Mouse (Mus musculus) thymus, postnatal 25 days (tissue): ENCODE data around the gene Abraxas2.

Experiments
- DNase-seq: peaks from one replicate; pipeline ENCODE4 v3.0.0; 2022

Gene Abraxas2

DNA sequence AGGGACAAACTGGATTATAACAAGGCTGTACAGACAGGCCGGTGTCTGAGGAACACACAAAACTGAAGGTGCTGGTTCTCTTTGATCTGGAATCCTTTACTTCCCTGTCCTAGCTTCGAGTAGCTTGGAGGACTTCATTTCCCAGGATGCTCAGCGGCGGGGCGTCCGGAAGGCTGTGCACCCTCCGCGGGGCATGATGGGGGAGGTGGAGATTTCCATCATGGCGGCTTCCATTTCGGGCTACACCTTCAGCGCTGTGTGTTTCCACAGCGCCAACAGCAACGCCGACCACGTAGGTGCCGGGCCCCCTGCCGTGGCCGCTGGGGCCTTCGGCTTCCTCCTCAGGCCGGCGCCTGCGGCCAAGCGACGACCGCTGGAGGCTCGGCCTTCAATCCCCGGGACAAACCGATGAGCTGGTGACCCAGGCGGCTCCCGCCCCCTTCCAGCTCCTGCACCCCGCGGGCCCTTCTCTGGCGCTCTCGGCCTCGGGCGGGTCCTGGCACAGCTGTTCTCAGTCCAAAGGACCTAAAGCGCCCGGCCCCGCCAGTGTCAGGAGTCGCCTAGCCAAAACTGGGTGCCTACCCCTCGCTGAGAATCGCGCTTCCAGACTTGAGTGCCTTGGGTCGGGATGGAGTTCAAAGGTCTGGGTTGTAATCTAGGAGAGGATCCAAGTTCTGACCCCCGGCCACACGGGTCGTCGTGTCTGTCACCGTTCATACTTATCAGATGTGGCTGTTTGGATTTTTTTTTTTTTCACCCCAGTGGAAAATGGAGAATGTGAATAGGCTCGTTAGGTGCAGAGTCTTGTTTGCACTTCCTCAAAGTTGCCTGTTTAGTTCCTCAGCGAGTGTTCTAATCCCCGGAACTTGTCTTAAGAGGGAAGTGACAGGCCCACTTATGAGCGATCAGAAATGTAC is at the start of gene Abraxas2:
Abraxas2 (plus strand) TSS at position 184 of the 917 bp plus-strand sequence.
- peak; percentile 91 for DNase-seq

GRCm38 (mm10) chr7:132809721-132810120 is 49.3 kb upstream of the Abraxas2 start:
- no peak for DNase-seq

GRCm38 (mm10) chr7:132810368-132810767 is 48.7 kb upstream of the Abraxas2 start:
- peak; percentile 30 for DNase-seq

DNA sequence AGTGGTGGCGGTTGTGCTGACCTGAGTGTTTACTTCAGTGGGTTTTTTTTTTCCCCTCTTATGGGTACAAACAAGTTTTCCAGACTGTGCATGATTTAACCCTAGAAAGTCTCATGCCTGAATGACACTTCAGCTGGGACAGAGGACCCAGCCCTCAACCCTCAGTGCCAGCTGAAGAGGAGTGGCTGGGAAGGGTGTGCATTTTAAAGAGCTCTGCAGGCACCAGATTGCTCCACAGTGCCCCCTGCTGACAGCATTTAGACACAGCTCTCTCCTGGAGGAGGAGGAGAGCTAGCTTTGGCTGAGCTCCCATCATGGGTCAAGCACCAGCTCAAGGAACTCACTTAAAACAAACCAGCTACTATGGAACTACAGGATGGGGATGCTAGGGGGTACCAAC is 48.1 kb upstream of the Abraxas2 start:
- DNase-seq, result peak; percentile 94

- peak; percentile 59 for DNase-seq
Measured at GRCm38 (mm10) chr7:132811716-132812618, 47.1 kb upstream of the Abraxas2 start.

DNA sequence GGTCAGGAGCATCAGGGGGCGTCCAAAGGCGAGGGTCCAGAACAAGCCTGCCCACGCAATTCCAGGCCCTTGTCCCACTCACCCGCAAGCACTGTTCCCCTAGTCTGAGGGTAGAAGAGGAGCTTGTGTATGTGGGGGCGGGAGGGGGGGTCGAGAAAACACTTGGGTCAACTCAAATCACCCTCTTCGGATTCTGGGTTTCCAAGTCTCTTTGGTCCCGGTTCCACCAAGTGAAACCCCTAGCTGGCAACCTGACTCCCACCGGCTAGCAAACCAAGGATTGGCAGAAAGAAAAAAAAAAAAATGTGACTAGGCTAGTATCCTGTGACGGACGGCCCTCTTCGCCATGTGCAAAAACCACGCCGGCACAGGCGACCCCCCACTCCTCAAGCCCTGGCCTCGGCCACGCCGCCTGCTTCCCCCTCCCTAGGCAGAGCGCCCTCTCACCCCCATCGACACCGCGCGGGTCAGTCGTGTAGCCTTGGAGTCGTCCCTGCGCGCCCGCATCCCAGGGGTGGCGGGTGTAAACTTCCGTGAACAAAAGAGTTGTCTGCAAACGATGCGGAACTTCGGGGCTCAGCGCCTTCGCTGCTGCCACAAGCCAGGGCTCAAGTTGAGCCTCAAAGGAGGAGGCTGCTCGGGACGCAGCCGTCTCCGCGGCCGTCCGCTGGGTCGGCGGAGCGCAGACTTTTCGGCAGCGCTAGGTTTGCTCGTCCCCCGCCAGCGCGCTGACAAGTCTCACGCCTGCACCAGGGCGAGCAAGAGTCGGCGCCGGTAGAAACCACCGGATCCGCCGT is 46.2 kb upstream of the Abraxas2 start:
- peak; percentile 76 for DNase-seq

- peak; percentile 68 for DNase-seq
Measured at GRCm38 (mm10) chr7:132813416-132814088, 45.5 kb upstream of the Abraxas2 start, which contains the start of gene Fam53b. Gene Fam53b, minus strand, starts transcription at chr7:132813886.

- no peak for DNase-seq
Measured at GRCm38 (mm10) chr7:132814089-132814450, 45.0 kb upstream of the Abraxas2 start.

DNA sequence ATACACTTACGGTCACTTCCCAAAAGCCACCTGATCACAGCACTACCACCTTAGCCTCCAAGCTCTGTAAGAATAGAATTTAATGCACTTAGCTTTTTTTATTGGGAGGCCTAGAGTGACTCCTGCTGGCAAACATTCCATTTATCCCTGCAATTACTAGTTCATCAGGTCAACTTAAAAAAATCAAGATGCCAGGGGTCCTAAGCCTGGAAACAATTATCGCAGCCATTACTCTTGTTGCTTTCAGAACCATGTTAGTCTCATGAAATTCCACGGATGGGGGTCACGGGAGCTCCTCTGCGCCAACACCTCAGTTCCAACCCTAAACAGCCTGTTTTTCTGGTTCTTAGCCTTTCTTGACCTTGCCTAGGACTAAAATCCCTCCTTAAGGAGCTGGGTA is 43.9 kb upstream of the Abraxas2 start:
- DNase-seq, result no peak

GRCm38 (mm10) chr7:132816528-132816927 is 42.5 kb upstream of the Abraxas2 start:
- DNase-seq, result no peak

DNA sequence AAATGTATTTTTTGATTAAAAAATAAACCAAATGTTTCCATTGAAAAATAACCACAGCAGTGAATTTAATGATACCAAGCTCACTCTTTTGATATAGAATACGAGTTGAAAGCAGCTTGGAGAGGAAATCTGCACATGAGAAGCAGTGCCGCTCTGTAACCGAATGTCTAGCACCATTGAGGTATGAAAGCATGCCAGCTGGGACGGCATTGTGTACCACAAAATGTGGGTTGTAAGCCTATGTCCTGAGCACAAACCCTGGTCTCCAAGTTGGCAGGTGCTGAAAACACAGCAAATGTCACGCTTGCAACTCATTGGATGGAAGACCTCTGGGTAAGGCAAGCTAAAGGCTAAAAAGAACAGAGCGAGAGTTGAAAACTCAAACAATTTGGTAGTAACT is 42.0 kb upstream of the Abraxas2 start:
- DNase-seq, result no peak

GRCm38 (mm10) chr7:132820692-132821091 is 38.3 kb upstream of the Abraxas2 start:
- DNase-seq, result no peak

GRCm38 (mm10) chr7:132823832-132824231 is 35.2 kb upstream of the Abraxas2 start:
- no peak for DNase-seq

DNA sequence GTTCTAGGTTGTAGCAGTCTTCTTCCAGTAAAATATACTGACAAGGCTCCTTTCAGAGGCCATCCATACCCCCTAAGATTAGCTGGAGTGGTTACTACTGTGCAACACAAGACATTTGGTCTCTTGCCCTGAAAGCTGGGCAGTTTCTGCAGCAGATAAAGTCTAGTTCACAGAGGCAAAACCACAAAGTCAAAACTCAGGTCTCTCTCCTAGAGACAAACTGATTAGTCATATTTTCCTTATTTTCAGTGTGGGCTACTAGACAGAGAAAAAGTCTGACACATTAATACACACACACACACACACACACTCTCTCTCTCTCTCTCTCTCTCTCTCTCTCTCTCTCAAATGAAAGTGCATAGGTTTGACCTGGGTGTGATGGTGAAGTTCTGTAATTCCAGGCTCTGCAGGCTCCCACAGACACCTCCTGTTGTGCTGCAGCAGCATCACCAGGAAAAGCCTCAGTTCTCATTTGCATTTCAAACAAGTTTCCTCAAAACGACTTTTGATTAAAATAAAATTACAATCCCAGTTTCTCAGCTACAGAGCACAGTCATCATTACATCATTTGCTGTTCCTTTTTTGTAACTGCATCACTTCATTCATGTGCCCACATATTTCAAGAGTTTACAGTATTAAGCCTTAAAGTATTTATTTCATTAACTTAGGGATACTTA is 34.5 kb upstream of the Abraxas2 start:
- no peak for DNase-seq

GRCm38 (mm10) chr7:132830955-132831354 is 28.1 kb upstream of the Abraxas2 start:
- no peak for DNase-seq

DNA sequence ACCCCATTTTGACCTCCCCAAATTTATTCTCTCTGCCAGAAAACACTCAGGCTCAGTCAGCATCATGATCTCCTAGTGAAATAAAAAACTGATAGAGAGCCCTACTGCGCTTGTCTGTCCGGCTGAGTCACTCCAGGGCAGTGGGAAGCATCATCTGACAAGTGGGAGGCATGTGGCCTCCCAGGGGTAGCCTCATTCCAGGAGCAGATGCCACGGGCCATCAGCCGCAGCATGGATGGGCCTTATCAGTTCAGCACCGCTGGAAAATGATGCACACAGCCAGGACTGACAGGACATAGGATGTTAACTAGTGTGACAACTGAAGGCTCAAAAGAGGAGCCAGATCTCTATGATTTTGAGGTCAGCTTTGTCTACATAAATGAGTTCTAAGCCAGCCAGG is 17.7 kb upstream of the Abraxas2 start:
- no peak for DNase-seq

- no peak for DNase-seq
Measured at GRCm38 (mm10) chr7:132842455-132842854, 16.6 kb upstream of the Abraxas2 start.

- DNase-seq, result no peak
Measured at GRCm38 (mm10) chr7:132843152-132843551, 15.9 kb upstream of the Abraxas2 start.

- DNase-seq, result peak; percentile 84
Measured at GRCm38 (mm10) chr7:132852173-132852844, 6.7 kb upstream of the Abraxas2 start, which contains the start of gene Eef1akmt2. Gene Eef1akmt2, minus strand, starts transcription at chr7:132852673.

DNA sequence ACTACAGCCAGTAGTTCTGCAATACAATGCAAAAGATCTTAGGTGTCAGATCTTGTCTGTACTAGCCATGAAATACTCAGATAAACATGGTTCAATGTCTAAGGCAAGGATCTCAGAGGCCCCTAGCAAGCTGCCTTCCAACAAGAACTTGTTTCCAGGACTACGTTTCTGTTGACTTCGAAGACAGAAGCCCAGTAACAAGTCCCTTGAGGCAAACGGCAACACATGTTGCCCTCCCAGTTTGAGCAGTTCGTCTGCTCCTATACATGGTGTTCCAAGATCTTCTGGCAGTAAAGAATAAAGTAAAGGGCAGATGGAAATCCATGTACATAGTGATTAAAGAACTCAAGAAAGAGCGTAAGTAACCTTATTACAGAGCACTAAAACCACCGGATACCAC is 5.7 kb upstream of the Abraxas2 start:
- DNase-seq, result no peak

- no peak for DNase-seq
Measured at GRCm38 (mm10) chr7:132853946-132854345, 5.1 kb upstream of the Abraxas2 start.
